Mouse (Mus musculus) small intestine, adult 2 months (tissue): ENCODE measurements around the gene Kcnh7.

ENCODE experiments used
- CTCF ChIP-seq: fragments of 200-500 bp; IDR thresholded peaks from 2 replicates; pipeline ENCODE4 v1.5.1; 2012; ENCODE audit warnings: low read depth, mild to moderate bottlenecking, control low read depth, inconsistent platforms, low read length, moderate library complexity, mixed read lengths; ENCODE audit not compliant: insufficient replicate concordance, insufficient read length; ENCODE audit errors: extremely low read depth
- POLR2A ChIP-seq: fragments of 200-500 bp; IDR thresholded peaks from 2 replicates; pipeline ENCODE4 v1.6.1; 2012; ENCODE audit warnings: low read depth, mild to moderate bottlenecking, control low read depth, inconsistent platforms, low read length, moderate library complexity

DNA sequence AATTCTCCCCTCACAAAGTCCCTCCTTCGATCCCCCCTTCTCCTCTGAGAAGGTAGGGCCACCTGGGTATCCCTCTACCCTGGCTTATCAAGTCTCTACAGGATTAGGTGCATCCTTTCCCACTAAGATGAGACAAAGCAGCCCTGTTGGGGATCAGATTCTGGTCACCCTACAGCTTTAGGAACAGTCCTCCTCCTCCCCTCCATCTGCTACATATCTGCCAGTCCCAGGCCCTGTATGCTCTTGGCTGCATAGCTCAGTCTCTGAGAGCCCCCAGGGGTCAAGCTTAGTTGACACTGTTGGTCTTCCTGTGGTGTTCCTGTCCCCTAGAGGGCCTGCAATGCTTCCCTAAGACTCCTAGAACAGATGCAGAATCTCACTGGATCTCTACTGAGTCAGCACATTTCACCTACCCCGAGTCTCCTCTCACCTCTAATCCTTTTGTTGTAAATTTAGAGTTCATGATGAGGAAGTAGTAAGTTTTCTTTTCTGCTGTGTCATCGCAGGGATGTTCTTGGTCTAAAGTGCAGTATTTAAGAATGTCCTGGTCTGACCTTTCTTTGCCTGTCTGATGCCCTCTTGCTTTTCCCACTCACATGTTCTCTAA lies 499.0 kb downstream of the Kcnh7 start:
- TF ChIP-seq CTCF (no peak), POLR2A (no peak)
